Mouse (Mus musculus) bone marrow macrophage, adult 2 months (primary cell): ENCODE measurements around the gene Trcg1. TPM values are rescaled to one million over a fixed set of nuclear protein-coding genes. Genes with fewer than 3 reads are reported as not detected.
"Not testable (repeated sequence)": the region's sequence is repeated elsewhere in the genome, so short reads cannot be mapped to it uniquely, and the experiment has no call there.

ENCODE experiments used
- H3K27ac ChIP-seq: 2 replicates; pipeline ENCODE4 v1.5.1; 2012; ENCODE audit warnings: low read depth, low read length; ENCODE audit not compliant: insufficient read depth
- H3K4me1 ChIP-seq: 2 replicates; pipeline ENCODE4 v1.6.1; 2012; ENCODE audit warnings: low read length; ENCODE audit not compliant: control insufficient read depth, insufficient read depth
- H3K4me3 ChIP-seq: 2 replicates; pipeline ENCODE4 v1.5.1; 2012; ENCODE audit warnings: mild to moderate bottlenecking, low read length, moderate library complexity; ENCODE audit not compliant: insufficient read depth
- CTCF ChIP-seq: IDR thresholded peaks from 2 replicates; pipeline ENCODE4 v1.5.1; 2012; ENCODE audit warnings: low read depth, mild to moderate bottlenecking, low read length, moderate library complexity
- POLR2A ChIP-seq: IDR thresholded peaks from 2 replicates; pipeline ENCODE4 v1.6.1; 2012; ENCODE audit warnings: mild to moderate bottlenecking, low read depth, low read length, borderline replicate concordance
- polyA plus RNA-seq: library from polyadenylated mRNA; stranded (reverse); fragments of >200 nt; gene quantifications from 2 replicates; pipeline ENCODE4 v1.2.4, GENCODE M21; 2012; ENCODE audit not compliant: missing spikeins, insufficient read depth, insufficient read length

Gene Trcg1
- polyA plus RNA-seq, 1 experiment, result not detected

GRCm38 (mm10) chr9:57218776-57219175 lies 17.6 kb upstream of the Trcg1 start:
- H3K4me1 ChIP-seq, result peaks cover 2% of the 10 kb centered on the region
- TF ChIP-seq POLR2A (no peak), CTCF (no peak)
- no peak overlapping the region for H3K27ac ChIP-seq
- H3K4me3 ChIP-seq, result no peak overlapping the region

- no peak overlapping the region for H3K4me3 ChIP-seq
- H3K4me1 ChIP-seq, result peaks cover under 1% of the 10 kb centered on the region
- no peak for TF ChIP-seq CTCF
- H3K27ac ChIP-seq, result no peak overlapping the region
Measured at GRCm38 (mm10) chr9:57219511-57219910, 16.8 kb upstream of the Trcg1 start.

GRCm38 (mm10) chr9:57220356-57220755 lies 16.0 kb upstream of the Trcg1 start:
- TF ChIP-seq CTCF, result peak; percentile 52; the same call in 1 of the 2 replicates
- TF ChIP-seq POLR2A, result no peak
- H3K27ac ChIP-seq, result no peak overlapping the region
- H3K4me1 ChIP-seq, result no peaks in the 10 kb centered on the region; the same call in 1 of the 2 replicates
- no peak overlapping the region for H3K4me3 ChIP-seq

- Histone ChIP-seq H3K27ac (no peak overlapping the region), H3K4me3 (no peak overlapping the region), H3K4me1 (no peaks in the 10 kb centered on the region; the same call in 1 of the 2 replicates)
- TF ChIP-seq POLR2A (no peak), CTCF (no peak)
Measured at GRCm38 (mm10) chr9:57223341-57223740, 13.0 kb upstream of the Trcg1 start.

- Histone ChIP-seq H3K27ac (no peak overlapping the region), H3K4me3 (no peak overlapping the region), H3K4me1 (no peaks in the 10 kb centered on the region; the same call in 1 of the 2 replicates)
- no peak for TF ChIP-seq POLR2A
- no peak for TF ChIP-seq CTCF
Measured at GRCm38 (mm10) chr9:57225780-57226627, 10.4 kb upstream of the Trcg1 start.

- H3K4me3 ChIP-seq, H3K27ac ChIP-seq, H3K4me1 ChIP-seq: not testable (repeated sequence)
Measured at GRCm38 (mm10) chr9:57226628-57227122, 9.7 kb upstream of the Trcg1 start.

GRCm38 (mm10) chr9:57227203-57227602 lies 9.2 kb upstream of the Trcg1 start:
- TF ChIP-seq POLR2A, result no peak
- TF ChIP-seq CTCF, result no peak
- Histone ChIP-seq H3K27ac (no peak overlapping the region), H3K4me3 (no peak overlapping the region), H3K4me1 (peaks cover 9% of the 10 kb centered on the region)

- no peak for TF ChIP-seq CTCF
- TF ChIP-seq POLR2A, result no peak
- Histone ChIP-seq H3K4me1 (peaks cover 19% of the 10 kb centered on the region), H3K4me3 (no peak overlapping the region), H3K27ac (no peak overlapping the region)
Measured at GRCm38 (mm10) chr9:57228186-57228585, 8.2 kb upstream of the Trcg1 start.

- TF ChIP-seq CTCF, result no peak
- no peak for TF ChIP-seq POLR2A
- Histone ChIP-seq H3K27ac (no peak overlapping the region), H3K4me3 (no peak overlapping the region), H3K4me1 (peaks cover 31% of the 10 kb centered on the region)
Measured at GRCm38 (mm10) chr9:57229726-57230125, 6.6 kb upstream of the Trcg1 start.

GRCm38 (mm10) chr9:57230146-57230783 lies 6.1 kb upstream of the Trcg1 start:
- Histone ChIP-seq H3K27ac (no peak overlapping the region), H3K4me3 (no peak overlapping the region), H3K4me1 (peaks cover 36% of the 10 kb centered on the region)
- TF ChIP-seq POLR2A (no peak), CTCF (no peak)
